Mouse (Mus musculus) left cerebral cortex, adult 8-10 months (tissue): ENCODE data around the gene Hps5. TPM values are rescaled to one million over a fixed set of nuclear protein-coding genes. Genes with fewer than 3 reads are reported as not detected.

Source experiments
- DNase-seq, 2 experiments: peaks; one replicate each; pipeline ENCODE4 v3.0.0; 2022; ENCODE audit warnings: low spot score in 2 of 2
- total RNA-seq, 4 experiments: library from RNA; stranded (reverse); gene quantifications; 2 replicates each; pipeline ENCODE4 v1.2.4; 2022

The Hps5 gene
- total RNA-seq, 4 experiments from 2014 or later = 13.8 to 19.3 (median 16.5) TPM

- no peak for DNase-seq
These were observed 57.1 kb downstream of the Hps5 start for GRCm38 (mm10) chr7:46738561-46739460.

DNA sequence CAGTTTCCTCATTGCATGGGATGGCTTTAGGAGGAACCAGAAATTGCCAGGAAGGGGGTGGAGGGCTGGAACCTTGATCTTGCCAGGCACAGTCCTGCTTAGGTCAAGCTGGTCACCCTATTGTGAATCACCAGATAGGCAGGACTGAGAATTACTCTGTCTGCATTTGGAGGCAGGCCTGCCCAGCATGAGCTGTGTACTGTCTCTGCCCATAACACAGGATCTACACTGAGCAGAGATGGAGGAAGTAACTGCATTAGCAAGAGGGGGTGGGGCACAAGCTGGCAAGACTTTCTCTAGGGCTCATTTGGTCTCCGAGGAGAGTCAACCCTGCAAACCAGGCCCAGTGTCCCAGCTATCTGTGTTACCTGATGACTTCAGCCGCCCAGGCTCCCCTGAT is 60.9 kb downstream of the Hps5 start:
- DNase-seq = no peak

DNA sequence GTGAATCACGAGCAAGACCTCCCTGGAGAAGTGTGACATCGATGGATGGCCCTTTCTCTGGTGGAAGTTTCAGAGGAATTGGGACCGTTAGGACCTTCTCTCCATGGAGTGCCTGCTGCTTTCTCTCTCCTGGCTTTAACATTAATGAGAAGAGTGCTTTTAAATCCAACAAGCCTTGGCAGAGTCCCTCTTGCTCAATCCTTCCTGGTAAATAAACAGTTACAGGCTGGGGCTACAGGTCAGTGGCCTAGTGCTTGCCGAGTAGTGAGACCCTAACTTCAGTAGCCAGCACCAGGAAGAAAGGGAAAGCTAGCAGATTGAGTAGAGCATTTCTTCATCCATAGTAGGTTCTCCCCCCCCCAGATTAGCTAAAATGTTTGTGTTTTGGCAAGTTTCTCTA is 63.4 kb downstream of the Hps5 start, which contains the start of gene Saa4:
Gene Saa4 (minus strand): TSS at position 146 of the 400 bp plus-strand sequence.
- DNase-seq = no peak

GRCm38 (mm10) chr7:46727584-46727983 is 68.3 kb downstream of the Hps5 start:
- DNase-seq = no peak

DNA sequence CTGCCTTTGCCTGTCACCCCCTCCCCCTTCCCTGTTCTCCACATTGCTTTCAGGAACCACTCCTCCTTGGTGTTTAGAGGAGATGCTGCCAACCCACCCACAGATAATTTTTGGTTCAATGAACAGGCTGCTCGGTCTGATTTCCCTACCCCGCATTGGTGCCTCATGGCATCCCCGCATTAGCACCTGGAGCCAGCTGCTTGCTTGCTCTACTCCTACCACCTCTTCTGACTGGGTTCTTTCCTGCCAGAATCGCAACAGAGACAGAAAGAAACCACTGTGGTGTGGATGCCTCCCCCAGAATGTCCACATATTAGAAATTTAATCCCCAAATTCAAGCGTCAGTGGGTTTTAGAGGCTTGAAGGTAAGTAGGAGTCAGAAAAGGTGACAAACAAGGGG is 71.5 kb downstream of the Hps5 start:
- DNase-seq = peak in 1 of 2 experiments; percentile 25

DNA sequence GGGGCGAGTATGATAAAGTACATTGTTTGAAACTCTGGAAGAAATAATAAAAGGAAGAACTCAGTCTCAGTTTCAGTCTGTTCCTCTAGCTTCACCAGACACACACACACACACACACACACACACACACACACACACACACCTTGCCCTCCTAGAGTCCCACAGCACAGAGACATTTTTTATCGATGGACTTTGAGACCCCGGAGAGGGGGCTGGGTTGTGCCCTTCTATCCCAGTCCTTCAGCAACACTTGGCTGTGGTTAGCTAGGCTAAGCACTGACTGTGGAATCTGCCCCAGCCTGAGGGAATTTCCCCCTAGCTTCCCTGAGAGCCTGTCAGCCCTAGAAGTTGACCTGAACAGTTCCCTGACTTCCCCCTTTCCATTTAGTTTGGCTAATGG is 72.0 kb downstream of the Hps5 start:
- no peak for DNase-seq

- no peak for DNase-seq
These were observed 72.5 kb downstream of the Hps5 start for GRCm38 (mm10) chr7:46723354-46723753.

GRCm38 (mm10) chr7:46720460-46720859 is 75.4 kb downstream of the Hps5 start:
- no peak for DNase-seq

DNA sequence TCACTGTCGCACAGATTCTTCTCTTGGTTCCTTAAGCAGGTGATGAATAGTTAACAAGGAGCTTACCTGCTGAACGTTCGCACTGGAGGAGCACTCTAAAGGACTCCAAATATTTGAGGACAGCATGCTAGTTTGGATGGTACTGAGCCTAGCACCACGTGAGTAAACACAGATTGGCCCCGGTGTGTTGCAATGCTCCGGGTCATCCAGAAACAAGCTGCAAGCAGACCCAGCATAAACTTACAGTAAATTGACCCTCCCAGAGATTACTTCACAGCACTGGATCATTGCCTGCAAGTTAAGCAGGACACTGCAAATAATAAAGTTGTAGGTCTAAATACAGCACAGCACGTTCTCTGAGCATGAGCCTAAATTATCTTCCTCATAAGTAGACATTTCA is 76.3 kb downstream of the Hps5 start:
- DNase-seq = no peak

DNA sequence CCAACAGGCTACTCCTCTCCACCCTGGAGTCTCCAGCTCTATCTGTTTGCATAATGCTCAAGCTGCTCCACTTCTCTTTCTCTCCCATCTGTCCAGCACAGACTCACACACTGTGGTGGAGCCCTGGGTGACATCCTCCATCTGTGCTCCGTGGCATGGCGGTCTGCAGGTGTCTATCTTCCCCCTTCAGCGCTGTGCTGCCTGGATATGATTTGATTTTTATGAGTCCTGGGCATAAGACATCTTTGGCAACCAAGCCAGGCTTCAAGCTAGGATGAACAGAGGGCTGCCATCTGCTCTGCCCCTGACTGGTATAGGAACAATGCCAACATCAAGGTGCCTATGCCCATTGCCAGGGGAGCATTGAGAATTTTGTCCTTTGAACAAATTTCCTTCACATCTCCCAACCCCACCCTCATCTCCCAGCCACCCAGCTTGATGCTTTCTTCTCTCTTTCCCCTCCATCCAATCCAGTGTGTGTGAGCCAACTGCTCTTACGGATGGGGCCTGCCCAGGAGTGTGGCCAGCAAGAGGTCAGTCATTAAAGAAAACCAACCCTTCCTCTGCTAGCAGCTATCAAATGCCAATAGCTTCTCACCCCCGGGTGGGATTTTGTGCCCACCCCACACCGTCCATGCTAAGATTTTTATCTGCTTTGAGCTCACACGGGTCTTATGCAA is 77.1 kb downstream of the Hps5 start:
- no peak for DNase-seq

DNA sequence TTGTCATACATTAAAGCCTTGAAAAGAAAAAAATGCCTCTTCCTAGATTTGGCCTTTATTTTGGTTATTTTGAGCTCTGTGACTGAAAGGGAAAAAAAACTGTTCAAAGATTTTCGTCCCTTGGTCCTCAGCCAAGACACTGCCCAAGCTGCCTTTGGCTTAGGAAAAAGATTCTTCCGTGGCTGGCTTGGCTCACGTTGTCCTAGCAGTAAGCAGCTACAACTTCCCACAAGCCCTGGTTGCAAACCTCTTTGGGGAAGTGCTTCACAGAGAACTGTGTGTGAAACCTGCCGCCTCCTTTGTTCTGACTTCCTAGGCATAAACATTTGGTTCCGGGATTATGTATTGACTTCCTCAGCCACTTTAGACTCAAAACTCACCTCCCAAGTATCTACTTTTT is 79.0 kb downstream of the Hps5 start:
- DNase-seq = no peak

DNA sequence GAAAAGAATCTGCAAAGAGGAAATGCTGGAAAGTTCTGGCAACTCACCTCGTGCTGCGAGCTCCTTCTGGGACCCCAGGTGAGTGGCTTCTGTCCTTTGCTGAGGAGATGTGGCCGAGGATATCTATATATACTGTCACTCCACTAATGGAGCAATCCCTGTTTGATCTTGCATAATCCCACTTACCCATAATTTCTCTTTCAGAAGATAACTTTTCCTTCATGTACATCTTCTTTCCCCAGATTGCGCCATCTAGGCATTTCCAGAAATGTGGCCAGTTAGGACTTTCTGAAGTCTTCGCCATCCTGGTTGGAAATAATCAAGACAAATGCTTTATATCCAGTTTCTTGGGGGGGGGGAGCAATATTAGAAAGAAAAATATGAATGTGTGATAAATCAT is 80.3 kb downstream of the Hps5 start, which contains the start of gene Saa3:
Gene Saa3 (minus strand): TSS at position 101 of the 400 bp plus-strand sequence.
- no peak for DNase-seq

DNA sequence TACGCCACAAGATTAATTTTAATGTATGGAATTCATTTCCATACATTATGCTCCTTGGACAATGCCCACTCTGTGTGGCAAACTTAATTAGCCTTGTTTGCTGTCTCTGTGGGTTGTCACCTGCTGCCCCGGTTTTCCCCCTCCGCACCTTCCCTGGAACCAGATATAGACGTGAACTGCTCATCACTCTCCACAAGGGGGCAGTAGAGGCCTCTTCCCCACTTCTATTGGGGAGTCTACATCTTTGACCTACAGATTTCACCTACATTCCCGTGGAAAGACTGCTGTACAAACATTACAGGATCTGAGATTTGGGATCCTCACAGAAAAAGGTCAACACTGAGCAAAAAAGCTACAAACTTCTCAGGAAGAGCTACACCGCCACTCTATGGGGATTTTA is 81.3 kb downstream of the Hps5 start:
- DNase-seq = peak in 1 of 2 experiments; percentile 32

DNA sequence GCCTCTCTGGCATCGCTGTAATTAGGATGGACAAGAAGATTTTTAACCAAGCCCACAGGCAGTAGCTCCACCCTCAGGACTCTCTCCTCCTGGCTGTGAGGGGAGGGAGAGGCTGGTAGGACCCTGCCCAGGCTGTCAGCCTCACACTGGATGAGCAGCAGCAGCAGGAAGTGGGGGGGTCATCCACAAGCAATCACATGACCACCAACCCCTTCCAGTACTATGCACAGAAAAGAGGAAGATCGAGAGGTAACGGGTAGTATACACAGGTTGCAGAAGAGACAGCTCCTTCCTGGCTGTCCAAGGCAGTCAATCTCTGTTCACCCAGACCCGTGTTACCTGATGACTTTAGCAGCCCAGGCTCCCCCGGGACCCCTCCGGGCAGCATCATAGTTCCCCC is 83.6 kb downstream of the Hps5 start:
- no peak for DNase-seq

Other genes starting within 250 kb of the Hps5 start
- 10 to 100 TPM; 66.3 to 76.8 (median 71.3) TPM for gene Sergef, start 156.3 kb downstream of the Hps5 start, total RNA-seq
- under 1 TPM; 0.23 to 0.80 (median 0.56) TPM for gene Tph1, start 123.5 kb downstream of the Hps5 start, total RNA-seq
- 1 to 10 TPM; 7.4 to 9.9 (median 8.8) TPM for gene Saal1, start 85.4 kb downstream of the Hps5 start, total RNA-seq
- gene Saa3, start 80.4 kb downstream of the Hps5 start, total RNA-seq = under 1 TPM in 1 of 4 experiments, not detected in 3; 0.40 TPM
- not detected for gene Saa4, start 63.5 kb downstream of the Hps5 start, total RNA-seq
- not detected for gene Saa1, start 53.1 kb downstream of the Hps5 start, total RNA-seq
- gene Saa2, start 44.3 kb downstream of the Hps5 start, total RNA-seq = not detected
- gene Gtf2h1, start within 50 bp of the Hps5 start, total RNA-seq = 10 to 100 TPM; 35.7 to 41.7 (median 37.8) TPM
- gene Ldha, start 45.4 kb upstream of the Hps5 start, total RNA-seq = 100 to 1,000 TPM; 313 to 352 (median 334) TPM
- not detected for gene Ldhc, start 65.1 kb upstream of the Hps5 start, total RNA-seq
- gene Tsg101, start 123.9 kb upstream of the Hps5 start, total RNA-seq = 10 to 100 TPM; 68.8 to 80.3 (median 76.1) TPM
- 10 to 100 TPM; 11.0 to 20.4 (median 19.1) TPM for gene Uevld, start 162.5 kb upstream of the Hps5 start, total RNA-seq
- gene Gm9999, start 187.5 kb upstream of the Hps5 start, total RNA-seq = not detected
- 10 to 100 TPM; 14.0 to 16.1 (median 15.1) TPM for gene Spty2d1, start 212.3 kb upstream of the Hps5 start, total RNA-seq